Mouse (Mus musculus) ES-Bruce4 (cell line): ENCODE measurements around the gene Fbxo6.

Experiments
- CTCF ChIP-seq: IDR thresholded peaks from one replicate; pipeline ENCODE4 v1.8.1; 2011; ENCODE audit warnings: low read depth, low read length
- EP300 ChIP-seq: IDR thresholded peaks from 2 replicates; pipeline ENCODE4 v1.6.1; 2011; ENCODE audit warnings: low read depth, low read length; ENCODE audit not compliant: insufficient read depth
- POLR2A ChIP-seq: IDR thresholded peaks from one replicate; pipeline ENCODE4 v1.8.1; 2011; ENCODE audit warnings: low read length; ENCODE audit not compliant: insufficient read depth

GRCm38 (mm10) chr4:148104146-148104545 is 47.8 kb downstream of the Fbxo6 start:
- TF ChIP-seq CTCF (no peak), POLR2A (no peak), EP300 (no peak)
